Mouse (Mus musculus) hindbrain, embryonic 16.5 days (tissue): Measurements from ENCODE around the gene Dytn. TPM values are rescaled to one million over a fixed set of nuclear protein-coding genes. Genes with fewer than 3 reads are reported as not detected.
A peak's percentile ranks its signal among the peaks of the same experiment; 100 is the strongest.

Source experiments
- ATAC-seq: fragments of 200-750 bp; cut with Nextera tagmentation; 2 replicates; pipeline ENCODE4 v1.8.0; 2017; ENCODE audit warnings: moderate TSS enrichment, moderate library complexity
- H3K27ac ChIP-seq: fragments of 300-500 bp; sonication (generic); 2 replicates; pipeline ENCODE4 v1.5.1; 2014; ENCODE audit warnings: low read depth, mild to moderate bottlenecking, control low read depth, low read length, moderate library complexity
- H3K27me3 ChIP-seq: fragments of 300-500 bp; sonication (generic); replicated peaks from 2 replicates; pipeline ENCODE4 v1.6.1; 2014; ENCODE audit warnings: low read length; ENCODE audit not compliant: control insufficient read depth, insufficient read depth
- H3K36me3 ChIP-seq: fragments of 300-500 bp; sonication (generic); 2 replicates; pipeline ENCODE4 v1.6.1; 2014; ENCODE audit warnings: mild to moderate bottlenecking, low read length, moderate library complexity, mixed read lengths; ENCODE audit not compliant: control insufficient read depth, insufficient read depth
- H3K4me1 ChIP-seq: fragments of 300-500 bp; sonication (generic); 2 replicates; pipeline ENCODE4 v1.6.1; 2014; ENCODE audit warnings: low read depth, low read length; ENCODE audit not compliant: control insufficient read depth, insufficient read depth
- H3K4me2 ChIP-seq: fragments of 300-500 bp; sonication (generic); 2 replicates; pipeline ENCODE4 v1.6.1; 2014; ENCODE audit warnings: mild to moderate bottlenecking, low read length, control low read depth, moderate library complexity
- H3K4me3 ChIP-seq: fragments of 300-500 bp; sonication (generic); 2 replicates; pipeline ENCODE4 v1.5.1; 2014; ENCODE audit warnings: mild to moderate bottlenecking, low read length, control low read depth, moderate library complexity
- H3K9ac ChIP-seq: fragments of 300-500 bp; sonication (generic); 2 replicates; pipeline ENCODE4 v1.6.1; 2014; ENCODE audit warnings: low read depth, mild to moderate bottlenecking, control low read depth, low read length, moderate library complexity
- H3K9me3 ChIP-seq: fragments of 300-500 bp; sonication (generic); 2 replicates; pipeline ENCODE4 v1.6.1; 2014; ENCODE audit warnings: mild to moderate bottlenecking, low read length, moderate library complexity; ENCODE audit not compliant: control insufficient read depth
- WGBS: fragments of 180-500 bp; shearing (Covaris S2); extraction: QIAGEN DNeasy Blood & Tissue Kit; methylation state at CpG from one replicate; pipeline ENCODE4 v1.1.7; 2014; 5-methylcytosine and 5-hydroxymethylcytosine counted together
- polyA plus RNA-seq: library from polyadenylated mRNA; unstranded; fragments of >200 nt; fragmentation: Nextera tagmentation; extraction: Ambion mirVana; gene quantifications from 2 replicates; pipeline ENCODE4 v1.2.1, GENCODE M21; 2015

Dytn gene
- polyA plus RNA-seq, 1 experiment from 2014 or later = 0.20 TPM

DNA sequence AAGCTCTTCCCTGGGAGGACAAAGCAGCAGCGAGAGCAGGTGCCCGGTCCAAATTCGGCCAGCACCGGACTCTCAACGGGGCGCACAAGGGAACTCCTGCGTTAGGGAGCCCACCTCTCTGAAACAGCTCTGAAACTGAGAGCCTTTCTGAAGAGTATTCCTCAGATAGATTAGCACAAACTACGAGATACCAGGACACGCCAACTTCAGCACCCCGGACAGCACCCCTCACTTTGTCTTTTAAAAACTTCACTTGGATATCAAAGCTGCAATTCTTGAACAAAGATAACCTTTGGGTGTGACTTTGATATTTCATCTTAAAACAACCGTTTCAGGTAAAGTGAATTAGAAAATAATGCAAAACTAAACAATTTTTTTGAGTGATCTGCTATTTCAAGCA, 72.1 kb downstream of the Dytn start:
- ATAC-seq = no peak
- Histone ChIP-seq H3K4me3 (peak overlapping the region; percentile 26), H3K36me3 (no peaks in the 10 kb centered on the region), H3K4me2 (peak overlapping the region; percentile 57), H3K27me3 (peaks cover 4% of the 10 kb centered on the region; the same call in 1 of the 2 replicates), H3K9ac (peak overlapping the region; percentile 22; the same call in 1 of the 2 replicates), H3K9me3 (no peaks in the 10 kb centered on the region), H3K27ac (no peak overlapping the region), H3K4me1 (peaks cover 3% of the 10 kb centered on the region; the same call in 1 of the 2 replicates)
- WGBS = 5% methylated on average over 11 of the region's 11 CpGs

DNA sequence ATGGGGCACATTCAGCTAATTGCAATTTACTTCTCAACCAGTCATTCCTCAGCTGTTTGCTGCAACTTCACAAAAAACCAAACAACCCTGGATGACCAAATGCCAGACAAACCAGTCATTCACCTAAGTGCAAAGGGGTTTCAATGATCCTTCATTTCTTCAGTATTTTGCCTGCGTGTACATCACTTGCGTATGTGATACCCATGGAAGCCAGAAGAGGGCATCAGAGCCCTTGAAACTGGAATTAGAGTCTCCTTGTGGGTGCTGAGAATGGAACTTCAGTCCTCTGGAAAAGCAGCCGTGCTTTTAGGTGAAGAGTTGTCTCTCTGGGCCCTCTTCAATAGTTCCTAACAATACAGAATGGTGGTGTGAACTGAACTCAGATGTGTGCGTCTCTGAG, 77.1 kb downstream of the Dytn start:
- Histone ChIP-seq H3K4me2 (no peak overlapping the region), H3K4me3 (no peak overlapping the region), H3K4me1 (peaks cover 3% of the 10 kb centered on the region; the same call in 1 of the 2 replicates), H3K9ac (no peak overlapping the region), H3K27ac (no peak overlapping the region), H3K36me3 (no peaks in the 10 kb centered on the region), H3K9me3 (no peaks in the 10 kb centered on the region), H3K27me3 (0 out of 2 replicates have a peak, but pooled peaks cover 2% of the 10 kb centered on the region)
- 94% methylated on average over 4 of the region's 4 CpGs for WGBS
- ATAC-seq = no peak

DNA sequence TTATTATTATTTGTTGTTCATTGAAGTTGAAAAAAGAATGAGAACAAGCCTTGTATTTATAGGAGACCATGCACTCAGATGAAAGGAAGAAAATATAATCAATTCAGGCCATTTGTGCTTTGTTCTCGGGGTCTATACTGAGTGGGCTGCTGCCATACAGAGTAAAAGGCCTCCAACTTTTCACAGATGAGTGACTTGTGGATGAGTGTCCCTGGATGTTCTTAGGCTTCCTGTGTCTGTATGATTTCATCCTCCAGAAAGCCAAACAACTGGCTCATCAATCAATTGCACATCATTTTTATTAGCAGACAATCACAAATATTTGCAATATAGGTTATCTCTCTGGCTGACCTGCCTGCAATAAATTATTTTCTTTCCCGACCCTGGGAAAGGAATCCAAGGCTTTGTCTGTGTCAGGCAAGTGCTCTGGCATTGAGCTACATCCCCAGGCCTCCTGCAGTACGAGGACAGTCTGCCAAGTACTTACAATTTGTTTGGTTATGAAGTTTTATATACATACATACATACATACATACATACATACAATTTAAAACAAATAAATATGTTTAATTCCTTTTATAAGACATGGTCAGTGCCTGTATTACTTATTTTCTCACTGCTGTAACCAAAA, 82.7 kb downstream of the Dytn start:
- Histone ChIP-seq H3K4me2 (no peak overlapping the region), H3K9me3 (no peaks in the 10 kb centered on the region), H3K27ac (no peak overlapping the region), H3K4me3 (no peak overlapping the region), H3K27me3 (no peaks in the 10 kb centered on the region), H3K4me1 (no peaks in the 10 kb centered on the region), H3K9ac (no peak overlapping the region), H3K36me3 (no peaks in the 10 kb centered on the region)
- ATAC-seq = no peak
- WGBS = 54% methylated on average over 3 of the region's 3 CpGs

DNA sequence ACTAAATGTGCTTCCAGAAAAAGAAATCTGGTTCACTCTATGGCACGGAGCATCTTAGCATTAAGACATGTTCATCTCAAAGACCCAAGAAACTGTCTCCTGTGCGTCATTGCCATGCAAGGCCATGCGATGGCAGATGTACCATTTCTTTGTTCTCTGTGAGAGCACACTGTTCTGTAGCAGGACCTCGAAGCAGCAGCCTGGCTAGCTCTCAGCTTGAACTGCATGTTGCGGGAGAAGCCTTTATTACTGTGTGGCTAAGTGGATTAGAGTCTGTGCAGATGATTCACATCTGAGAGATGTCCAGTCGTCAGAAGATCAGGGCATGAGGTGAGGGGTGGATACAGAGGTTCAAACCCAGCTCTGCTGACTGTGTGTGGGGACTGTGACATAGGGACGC, 99.9 kb downstream of the Dytn start:
- no peaks in the 10 kb centered on the region for H3K4me1 ChIP-seq
- H3K9me3 ChIP-seq = no peaks in the 10 kb centered on the region
- no peaks in the 10 kb centered on the region for H3K36me3 ChIP-seq
- no peak overlapping the region for H3K9ac ChIP-seq
- peak; percentile 56 for ATAC-seq
- WGBS = 54% methylated on average over 7 of the region's 7 CpGs
- no peak overlapping the region for H3K4me2 ChIP-seq
- H3K27me3 ChIP-seq = no peaks in the 10 kb centered on the region
- no peak overlapping the region for H3K27ac ChIP-seq
- no peak overlapping the region for H3K4me3 ChIP-seq

DNA sequence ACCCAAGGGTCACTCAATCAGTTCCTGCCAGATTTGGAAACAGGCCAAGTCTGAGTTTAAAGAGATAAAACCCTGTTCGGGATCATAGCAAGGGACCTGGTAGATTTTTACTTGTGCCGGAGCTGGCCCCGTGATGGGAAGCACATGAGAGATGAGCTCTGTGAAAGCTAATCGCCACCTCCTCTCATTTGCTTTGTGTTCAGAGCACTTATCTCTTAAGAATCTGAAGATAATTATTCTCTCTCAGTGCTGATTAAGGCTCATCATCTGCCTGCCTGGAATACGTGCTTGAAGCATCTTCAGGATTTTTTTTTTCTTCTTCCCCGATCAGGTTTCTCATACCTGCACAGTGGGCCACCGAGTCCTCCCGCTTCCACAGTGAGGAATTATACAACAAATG, 107.6 kb downstream of the Dytn start:
- ATAC-seq = no peak
- Histone ChIP-seq H3K4me2 (no peak overlapping the region), H3K4me3 (no peak overlapping the region), H3K9ac (no peak overlapping the region), H3K27ac (no peak overlapping the region), H3K9me3 (no peaks in the 10 kb centered on the region), H3K4me1 (peaks cover 2% of the 10 kb centered on the region; the same call in 1 of the 2 replicates), H3K36me3 (no peaks in the 10 kb centered on the region), H3K27me3 (no peaks in the 10 kb centered on the region)
- 72% methylated on average over 8 of the region's 8 CpGs for WGBS

DNA sequence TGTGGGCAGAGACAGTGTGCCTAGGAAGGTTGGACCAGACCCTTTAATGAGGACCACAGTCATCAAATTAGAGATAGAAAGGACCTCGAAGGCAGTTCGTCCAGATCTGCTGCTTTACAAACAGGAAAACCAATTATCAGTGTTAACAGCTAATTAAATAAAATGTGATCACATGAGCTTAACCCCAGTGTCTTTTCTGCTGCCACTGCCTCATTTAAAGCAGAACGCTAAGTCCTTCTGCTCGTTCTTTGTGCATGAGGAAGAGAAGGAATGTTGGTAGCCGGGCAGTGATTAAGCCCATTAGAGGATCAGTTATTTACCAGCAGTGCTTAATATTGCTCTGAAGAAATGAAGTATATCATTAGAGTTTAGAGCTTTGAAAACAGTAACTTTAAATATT, 109.9 kb downstream of the Dytn start:
- H3K4me1 ChIP-seq = peaks cover 15% of the 10 kb centered on the region
- H3K4me3 ChIP-seq = no peak overlapping the region
- no peak for ATAC-seq
- H3K4me2 ChIP-seq = no peak overlapping the region
- no peaks in the 10 kb centered on the region for H3K27me3 ChIP-seq
- H3K9ac ChIP-seq = no peak overlapping the region
- no peaks in the 10 kb centered on the region for H3K9me3 ChIP-seq
- 56% methylated on average over 5 of the region's 5 CpGs for WGBS
- H3K36me3 ChIP-seq = no peaks in the 10 kb centered on the region
- H3K27ac ChIP-seq = no peak overlapping the region

DNA sequence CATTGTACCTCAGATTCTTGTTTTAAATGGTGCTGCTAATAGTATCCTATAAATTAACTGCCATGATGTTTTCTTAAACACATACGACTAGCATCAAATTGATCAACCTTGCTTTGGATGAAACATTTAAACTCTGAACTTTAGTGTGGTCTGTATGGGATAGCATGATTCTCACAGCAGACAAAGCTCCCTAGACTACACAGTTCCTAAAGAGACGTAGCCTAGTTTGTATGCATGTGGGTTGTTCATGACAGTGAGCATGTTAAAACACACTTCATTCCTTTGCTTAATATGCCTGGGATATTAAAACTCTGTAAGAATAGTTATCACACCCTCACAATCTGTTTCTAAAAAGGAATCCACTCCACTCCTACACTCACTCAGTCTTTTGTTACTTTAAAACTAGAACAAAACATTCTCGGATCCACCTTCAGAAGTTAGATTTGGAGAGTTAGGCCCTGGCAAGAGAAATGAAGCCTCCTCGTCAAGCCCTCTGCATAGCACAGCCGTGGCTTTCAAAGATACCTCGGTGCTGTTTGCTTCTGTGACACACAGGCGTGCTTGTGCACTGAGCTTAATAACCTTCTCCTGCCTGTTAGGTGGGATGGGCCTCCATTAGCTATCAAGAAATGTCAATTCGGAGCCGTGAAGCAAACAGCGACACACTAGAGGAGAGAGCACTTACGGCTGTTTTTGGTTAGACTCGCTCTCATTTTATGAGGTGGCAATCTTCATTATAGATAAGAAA, 112.7 kb downstream of the Dytn start:
- Histone ChIP-seq H3K27ac (peak overlapping the region; percentile 51; the same call in 1 of the 2 replicates), H3K27me3 (no peaks in the 10 kb centered on the region), H3K36me3 (no peaks in the 10 kb centered on the region), H3K4me2 (no peak overlapping the region), H3K4me1 (peaks cover 15% of the 10 kb centered on the region), H3K4me3 (no peak overlapping the region), H3K9me3 (no peaks in the 10 kb centered on the region), H3K9ac (no peak overlapping the region)
- peak; percentile 59 for ATAC-seq
- 45% methylated on average over 12 of the region's 12 CpGs for WGBS

DNA sequence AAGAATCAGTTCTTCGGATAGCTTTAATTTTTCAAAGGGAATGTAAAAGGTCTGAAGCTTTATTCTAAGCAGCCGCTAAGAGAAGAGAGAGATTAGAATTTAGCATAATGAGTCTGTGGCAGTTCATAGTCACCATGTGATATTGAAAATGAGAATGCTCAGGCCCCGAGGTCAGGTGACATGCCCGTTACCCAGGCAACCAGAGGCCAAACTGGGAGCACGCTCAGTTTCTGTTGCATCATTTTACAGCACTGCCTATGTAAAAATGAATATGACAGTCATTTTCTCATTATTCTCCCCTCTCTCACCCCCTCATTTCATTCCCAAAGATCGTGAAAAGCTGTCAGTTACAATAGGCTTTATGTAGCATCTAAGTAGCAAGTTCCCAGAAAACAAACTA, 113.3 kb downstream of the Dytn start:
- no peak overlapping the region for H3K4me3 ChIP-seq
- no peaks in the 10 kb centered on the region for H3K36me3 ChIP-seq
- 0 out of 2 replicates have a peak overlapping the region, but pooled peaks have one; percentile 18 for H3K9ac ChIP-seq
- no peak overlapping the region for H3K27ac ChIP-seq
- WGBS = 20% methylated on average over 6 of the region's 6 CpGs
- ATAC-seq = peak; percentile 76
- H3K4me1 ChIP-seq = peaks cover 15% of the 10 kb centered on the region
- H3K4me2 ChIP-seq = peak overlapping the region; percentile 8; the same call in 1 of the 2 replicates
- H3K27me3 ChIP-seq = no peaks in the 10 kb centered on the region
- no peaks in the 10 kb centered on the region for H3K9me3 ChIP-seq
